Mouse (Mus musculus) midbrain, embryonic 12.5 days (tissue): ENCODE measurements around the gene Srsf7. TPM values are rescaled to one million over a fixed set of nuclear protein-coding genes. Genes with fewer than 3 reads are reported as not detected.

Experiments
- polyA plus RNA-seq: library from polyadenylated mRNA; unstranded; fragments of >200 nt; fragmentation: Nextera tagmentation; extraction: Ambion mirVana; gene quantifications from 2 replicates; pipeline ENCODE4 v1.2.1, GENCODE M21; 2016

Gene Srsf7
- polyA plus RNA-seq, 1 experiment from 2014 or later, result 688 TPM

Other genes starting within 250 kb of the Srsf7 start
- gene Hnrnpll, start 145.0 kb downstream of the Srsf7 start, polyA plus RNA-seq, result 125 and 129 TPM in 2 replicates
- gene Galm, start 79.8 kb downstream of the Srsf7 start, polyA plus RNA-seq, result 4.8 and 5.0 TPM in 2 replicates
- gene Ttc39d, start 153 bp upstream of the Srsf7 start, polyA plus RNA-seq, result 0.14 and 0.30 TPM in 2 replicates
- 31.6 and 33.1 TPM in 2 replicates for gene Gemin6, start 17.1 kb upstream of the Srsf7 start, polyA plus RNA-seq
- gene Morn2, start 82.9 kb upstream of the Srsf7 start, polyA plus RNA-seq, result 34.7 and 39.4 TPM in 2 replicates
- gene Dhx57, start 83.2 kb upstream of the Srsf7 start, polyA plus RNA-seq, result 34.6 and 36.0 TPM in 2 replicates
- gene Arhgef33, start 100.1 kb upstream of the Srsf7 start, polyA plus RNA-seq, result 1.1 and 1.5 TPM in 2 replicates
- 1.6 and 1.8 TPM in 2 replicates for gene Gm10190, start 166.2 kb upstream of the Srsf7 start, polyA plus RNA-seq